Mouse (Mus musculus) lung, postnatal 0 days (tissue): ENCODE results near the gene Sept10. TPM values are rescaled to one million over a fixed set of nuclear protein-coding genes. Genes with fewer than 3 reads are reported as not detected.

Experiments
- ATAC-seq: fragments of 200-750 bp; cut with Nextera tagmentation; 2 replicates; pipeline ENCODE4 v1.8.0; 2017; ENCODE audit warnings: moderate library complexity
- DNase-seq: peaks from one replicate; pipeline ENCODE4 v3.0.0-alpha.2; 2016; ENCODE audit warnings: low spot score
- H3K27ac ChIP-seq: fragments of 300-500 bp; sonication (generic); 2 replicates; pipeline ENCODE4 v1.5.1; 2014; ENCODE audit warnings: antibody characterized with exemption, mild to moderate bottlenecking, low read length, mixed read lengths
- H3K27me3 ChIP-seq: fragments of 300-500 bp; sonication (generic); replicated peaks from 2 replicates; pipeline ENCODE4 v1.6.1; 2014; ENCODE audit warnings: low read length, mixed read lengths; ENCODE audit not compliant: insufficient read depth
- H3K36me3 ChIP-seq: fragments of 300-500 bp; sonication (generic); 2 replicates; pipeline ENCODE4 v1.6.1; 2014; ENCODE audit warnings: low read length, mixed read lengths; ENCODE audit not compliant: insufficient read depth
- H3K4me1 ChIP-seq: fragments of 300-500 bp; sonication (generic); 2 replicates; pipeline ENCODE4 v1.6.1; 2014; ENCODE audit warnings: antibody characterized with exemption, low read depth, low read length, mixed read lengths; ENCODE audit not compliant: insufficient read depth
- H3K4me2 ChIP-seq: fragments of 300-500 bp; sonication (generic); replicated peaks from 2 replicates; pipeline ENCODE4 v1.6.1; 2014; ENCODE audit warnings: low read depth, mild to moderate bottlenecking, low read length, moderate library complexity, mixed read lengths
- H3K4me3 ChIP-seq: fragments of 300-500 bp; sonication (generic); 2 replicates; pipeline ENCODE4 v1.5.1; 2014; ENCODE audit warnings: low read depth, low read length
- H3K9ac ChIP-seq: fragments of 300-500 bp; sonication (generic); replicated peaks from 2 replicates; pipeline ENCODE4 v1.6.1; 2014; ENCODE audit warnings: low read depth, mild to moderate bottlenecking
- H3K9me3 ChIP-seq: fragments of 300-500 bp; sonication (generic); 2 replicates; pipeline ENCODE4 v1.6.1; 2016; ENCODE audit warnings: low read length, mixed read lengths
- CTCF ChIP-seq: IDR thresholded peaks from 2 replicates; pipeline ENCODE4 v1.5.1; 2016; ENCODE audit warnings: antibody characterized with exemption, mild to moderate bottlenecking
- EP300 ChIP-seq: IDR thresholded peaks from 2 replicates; pipeline ENCODE4 v1.6.1; 2016; ENCODE audit warnings: antibody characterized with exemption, mild to moderate bottlenecking, control low read depth
- WGBS: fragments of 180-500 bp; shearing (Covaris S2); extraction: QIAGEN DNeasy Blood & Tissue Kit; methylation state at CpG from one replicate; pipeline ENCODE4 v1.1.7; 2014; 5-methylcytosine and 5-hydroxymethylcytosine counted together
- polyA plus RNA-seq: library from polyadenylated mRNA; unstranded; fragments of >200 nt; fragmentation: Nextera tagmentation; extraction: Ambion mirVana; gene quantifications from 2 replicates; pipeline ENCODE4 v1.2.1, GENCODE M21; 2015

Gene Sept10
- polyA plus RNA-seq, 1 experiment from 2014 or later = 42.2 TPM

GRCm38 (mm10) chr10:59265067-59265466 lies 43.4 kb upstream of the Sept10 start:
- Histone ChIP-seq H3K9me3 (no peaks in the 10 kb centered on the region), H3K9ac (no peak overlapping the region), H3K36me3 (no peaks in the 10 kb centered on the region), H3K27me3 (no peaks in the 10 kb centered on the region), H3K4me1 (peaks cover 10% of the 10 kb centered on the region), H3K27ac (peak overlapping the region; percentile 74), H3K4me3 (no peak overlapping the region), H3K4me2 (peak overlapping the region; percentile 27)
- TF ChIP-seq CTCF (no peak), EP300 (no peak)
- WGBS = 3% methylated on average over 7 of the region's 7 CpGs
- DNase-seq = peak; percentile 41
- peak; percentile 31 for ATAC-seq

GRCm38 (mm10) chr10:59262979-59263378 lies 41.3 kb upstream of the Sept10 start:
- DNase-seq (peak; percentile 80), ATAC-seq (peak; percentile 37)
- Histone ChIP-seq H3K4me2 (no peak overlapping the region), H3K36me3 (no peaks in the 10 kb centered on the region), H3K4me1 (peaks cover 10% of the 10 kb centered on the region), H3K27ac (peak overlapping the region; percentile 35; the same call in 1 of the 2 replicates), H3K9ac (no peak overlapping the region), H3K4me3 (no peak overlapping the region), H3K9me3 (no peaks in the 10 kb centered on the region), H3K27me3 (no peaks in the 10 kb centered on the region)
- TF ChIP-seq EP300 (peak; percentile 29; the same call in 1 of the 2 replicates), CTCF (no peak)
- 43% methylated on average over 7 of the region's 7 CpGs for WGBS

GRCm38 (mm10) chr10:59262021-59262420 lies 40.4 kb upstream of the Sept10 start:
- Histone ChIP-seq H3K9ac (no peak overlapping the region), H3K27me3 (no peaks in the 10 kb centered on the region), H3K4me2 (no peak overlapping the region), H3K9me3 (no peaks in the 10 kb centered on the region), H3K27ac (no peak overlapping the region), H3K4me1 (peaks cover 10% of the 10 kb centered on the region), H3K4me3 (no peak overlapping the region), H3K36me3 (no peaks in the 10 kb centered on the region)
- DNase-seq (no peak), ATAC-seq (no peak)
- WGBS = 40% methylated on average over 1 of the region's 1 CpGs
- TF ChIP-seq EP300 (no peak), CTCF (no peak)

- 54% methylated on average over 3 of the region's 3 CpGs for WGBS
- TF ChIP-seq EP300 (no peak), CTCF (no peak)
- Histone ChIP-seq H3K27ac (no peak overlapping the region), H3K4me2 (no peak overlapping the region), H3K36me3 (no peaks in the 10 kb centered on the region), H3K4me1 (peaks cover 10% of the 10 kb centered on the region), H3K27me3 (no peaks in the 10 kb centered on the region), H3K9ac (no peak overlapping the region), H3K9me3 (no peaks in the 10 kb centered on the region), H3K4me3 (no peak overlapping the region)
- DNase-seq = peak; percentile 63
- ATAC-seq = peak; percentile 8; the same call in 1 of the 2 replicates
Observed at GRCm38 (mm10) chr10:59261603-59262002, 40.0 kb upstream of the Sept10 start.

DNA sequence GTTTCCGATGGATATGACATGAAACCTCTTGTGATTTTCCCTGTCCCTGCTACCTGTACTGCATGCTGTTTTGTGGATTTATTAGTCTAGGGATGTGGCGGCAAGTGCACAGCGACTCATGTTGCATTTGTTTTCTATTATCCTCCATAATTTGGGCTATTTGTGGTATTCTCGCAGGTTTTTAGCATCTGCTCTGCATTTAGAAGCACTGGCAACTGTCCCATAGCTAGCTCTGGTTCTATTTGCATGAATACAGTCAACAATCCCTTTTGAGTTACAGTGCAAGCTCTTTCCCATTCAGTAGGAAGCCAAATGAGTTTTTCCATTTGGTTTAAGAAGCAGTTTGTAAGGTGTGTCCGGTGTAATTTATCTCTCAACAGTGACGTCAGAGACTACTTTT lies 37.9 kb upstream of the Sept10 start:
- Histone ChIP-seq H3K27me3 (no peaks in the 10 kb centered on the region), H3K9ac (no peak overlapping the region), H3K4me1 (peaks cover 4% of the 10 kb centered on the region), H3K4me3 (no peak overlapping the region), H3K4me2 (no peak overlapping the region), H3K9me3 (no peaks in the 10 kb centered on the region), H3K36me3 (no peaks in the 10 kb centered on the region), H3K27ac (no peak overlapping the region)
- TF ChIP-seq EP300 (no peak), CTCF (no peak)
- 86% methylated on average over 6 of the region's 6 CpGs for WGBS
- ATAC-seq (no peak), DNase-seq (no peak)

GRCm38 (mm10) chr10:59256533-59256932 lies 34.9 kb upstream of the Sept10 start:
- ATAC-seq (no peak), DNase-seq (no peak)
- 90% methylated on average over 2 of the region's 2 CpGs for WGBS
- Histone ChIP-seq H3K36me3 (no peaks in the 10 kb centered on the region), H3K27ac (no peak overlapping the region), H3K4me1 (no peaks in the 10 kb centered on the region; the same call in none of the 2 replicates), H3K27me3 (no peaks in the 10 kb centered on the region), H3K4me3 (no peak overlapping the region), H3K9me3 (no peaks in the 10 kb centered on the region), H3K9ac (no peak overlapping the region), H3K4me2 (no peak overlapping the region)
- TF ChIP-seq CTCF (no peak), EP300 (no peak)
